Mouse (Mus musculus) stomach, postnatal 0 days (tissue): Measurements from ENCODE around the gene Cyp27b1.

Experiments used
- CTCF ChIP-seq: IDR thresholded peaks from 2 replicates; pipeline ENCODE4 v1.5.1; 2016; ENCODE audit warnings: antibody characterized with exemption, low read depth, mild to moderate bottlenecking, moderate library complexity
- EP300 ChIP-seq: optimal IDR thresholded peaks from 2 replicates; pipeline ENCODE3; 2016; ENCODE audit warnings: antibody characterized with exemption

- TF ChIP-seq EP300, result no peak
- no peak; the same call in 1 of the 2 replicates for TF ChIP-seq CTCF
Observed at GRCm38 (mm10) chr10:127099868-127100267, 51.8 kb downstream of the Cyp27b1 start.
